ENCODE assay signal across 38 mouse cellular contexts in genomic region chr4:140817413-140817812, GRCm38 (mm10). TPM values are rescaled to one million over a fixed set of nuclear protein-coding genes. Genes with fewer than 3 reads are reported as not detected.
DNase-seq lines count a peak whose midpoint lies in the region; ATAC-seq and TF ChIP-seq lines count a peak whose summit lies in the region.
"Had no signal": no experiment of that assay in that cellular context is flagged by ENCODE, and none has a peak within 500 bp of the region (broad histone marks: within the 10 kb centered on the region; RNA-seq: fewer than 3 reads in every experiment).

No protein-coding gene starts in this region.

- H3K36me3 ChIP-seq in intestine, postnatal 0 days (ENCODE audit: control insufficient read depth, insufficient read depth) = no peaks in the 10 kb centered on the region
- no peaks in the 10 kb centered on the region for H3K36me3 ChIP-seq in intestine, embryonic 15.5 days
- no peaks in the 10 kb centered on the region for H3K36me3 ChIP-seq in midbrain, embryonic 11.5 days (ENCODE audit: control insufficient read depth, insufficient read depth, low read length)
- H3K36me3 ChIP-seq in midbrain, embryonic 14.5 days (ENCODE audit: control insufficient read depth, insufficient read depth, low read length) = no peaks in the 10 kb centered on the region
- peaks cover 0 to 9% of the 10 kb centered on the region in 2 experiments; a peak in 2 of 4 replicates for H3K36me3 ChIP-seq in MEL (ENCODE audit: control insufficient read depth in 1 of 2, insufficient read depth in 2 of 2, low read length in 2 of 2)
- no peaks in the 10 kb centered on the region for H3K36me3 ChIP-seq in liver, postnatal 0 days (replicated peaks; ENCODE audit: insufficient read depth, low read length)
- H3K36me3 ChIP-seq: embryonic facial prominence, embryonic 12.5 days; G1E; heart, embryonic 10.5 days; heart, embryonic 15.5 days; kidney, embryonic 15.5 days; limb, embryonic 12.5 days; liver, embryonic 15.5 days; lung, embryonic 15.5 days; midbrain, embryonic 13.5 days had no signal

- H3K4me3 ChIP-seq in intestine, postnatal 0 days (ENCODE audit: low read depth, low read length) = no peak overlapping the region
- no peak overlapping the region for H3K4me3 ChIP-seq in intestine, embryonic 15.5 days (replicated peaks)
- H3K4me3 ChIP-seq in midbrain, embryonic 11.5 days (ENCODE audit: low read depth, low read length) = no peak overlapping the region
- H3K4me3 ChIP-seq in midbrain, embryonic 14.5 days (replicated peaks; ENCODE audit: low read depth, low read length) = no peak overlapping the region
- no peak overlapping the region for H3K4me3 ChIP-seq in MEL (ENCODE audit: control insufficient read depth in 1 of 2, insufficient read depth in 1 of 2, low read depth in 2 of 2, low read length in 2 of 2)
- no peak overlapping the region for H3K4me3 ChIP-seq in liver, postnatal 0 days (ENCODE audit: low read depth, low read length)
- H3K4me3 ChIP-seq: embryonic facial prominence, embryonic 12.5 days; heart, embryonic 10.5 days; heart, embryonic 15.5 days; kidney, embryonic 15.5 days; layer of hippocampus, adult 2 months; left cerebral cortex, adult 2 months; limb, embryonic 12.5 days; liver, embryonic 15.5 days; lung, embryonic 15.5 days; midbrain, embryonic 13.5 days had no signal

- peak; percentile 53 for DNase-seq in midbrain, embryonic 11.5 days (ENCODE audit: low spot score, missing footprints)
- no peak for DNase-seq in midbrain, embryonic 14.5 days
- peak; percentile 59 for DNase-seq in MEL (ENCODE audit: low read depth, low spot score)
- DNase-seq in liver, postnatal 0 days = no peak
- DNase-seq: adrenal gland, postnatal 25 days; cerebellum, adult 18-20 months; cerebellum, postnatal 14 days; gastrocnemius, postnatal 25 days; heart, adult 11 months; kidney, adult 11 months; kidney, postnatal 36 days; lung, postnatal 4 days; thymus, postnatal 14 days had no signal

- peak; percentile 33 for TF ChIP-seq CTCF in intestine, postnatal 0 days (IDR thresholded peaks at IDR 0.05; ENCODE audit: low read depth)
- peak; percentile 19 to 59 (median 46); a peak in 5 of 6 replicates for TF ChIP-seq CTCF in MEL (IDR thresholded peaks at IDR 0.05 in 2 of 3, conservative IDR thresholded peaks at IDR 0.05 in 1 of 3; ENCODE audit: control insufficient read depth in 1 of 3, insufficient read depth in 1 of 3, low read depth in 2 of 3, low read length in 3 of 3, poor library complexity in 1 of 3, severe bottlenecking in 1 of 3)
- TF ChIP-seq CTCF in liver, postnatal 0 days (IDR thresholded peaks at IDR 0.05; ENCODE audit: low read depth) = peak; percentile 31

- no peak overlapping the region for H3K27ac ChIP-seq in intestine, postnatal 0 days (ENCODE audit: low read depth, low read length)
- no peak overlapping the region for H3K27ac ChIP-seq in intestine, embryonic 15.5 days
- H3K27ac ChIP-seq in midbrain, embryonic 11.5 days (ENCODE audit: low read depth, low read length) = no peak overlapping the region
- no peak overlapping the region for H3K27ac ChIP-seq in midbrain, embryonic 14.5 days (replicated peaks; ENCODE audit: low read depth, low read length)
- H3K27ac ChIP-seq in MEL (ENCODE audit: control insufficient read depth, low read depth, low read length) = no peak overlapping the region; the same call in 1 of the 2 replicates
- no peak overlapping the region for H3K27ac ChIP-seq in liver, postnatal 0 days (ENCODE audit: low read depth)
- H3K27ac ChIP-seq: embryonic facial prominence, embryonic 12.5 days; heart, embryonic 15.5 days; kidney, embryonic 15.5 days; layer of hippocampus, adult 2 months; left cerebral cortex, adult 2 months; limb, embryonic 12.5 days; liver, embryonic 15.5 days; lung, embryonic 15.5 days; midbrain, embryonic 13.5 days had no signal

- WGBS in intestine, postnatal 0 days = 95% methylated on average over 8 of the region's 8 CpGs
- WGBS in intestine, embryonic 15.5 days = 92% methylated on average over 8 of the region's 8 CpGs
- WGBS in midbrain, embryonic 11.5 days = 91% methylated on average over 8 of the region's 8 CpGs
- 92% methylated on average over 8 of the region's 8 CpGs for WGBS in midbrain, embryonic 14.5 days
- 91% methylated on average over 8 of the region's 8 CpGs for WGBS in liver, postnatal 0 days (ENCODE audit: insufficient replicate concordance)

- TF ChIP-seq EP300 in MEL (IDR thresholded peaks at IDR 0.05; ENCODE audit: low read depth in 1 of 2, low read length in 2 of 2) = no peak
- TF ChIP-seq EP300 in liver, postnatal 0 days (IDR thresholded peaks at IDR 0.05; ENCODE audit: low read depth) = no peak

- H3K79me2 ChIP-seq in MEL (ENCODE audit: control insufficient read depth, insufficient read depth, low read length, poor library complexity) = no peaks in the 10 kb centered on the region

- no peak for TF ChIP-seq POLR2A in MEL (IDR thresholded peaks at IDR 0.05; ENCODE audit: control insufficient read depth in 1 of 2, insufficient read depth in 1 of 2, low read depth in 1 of 2, low read length in 2 of 2, poor library complexity in 1 of 2)

- no peaks in the 10 kb centered on the region for H3K27me3 ChIP-seq in intestine, postnatal 0 days (replicated peaks; ENCODE audit: control insufficient read depth, insufficient read depth, low read length)
- no peaks in the 10 kb centered on the region for H3K27me3 ChIP-seq in intestine, embryonic 15.5 days (replicated peaks)
- no peaks in the 10 kb centered on the region; the same call in none of the 2 replicates for H3K27me3 ChIP-seq in midbrain, embryonic 11.5 days (ENCODE audit: control insufficient read depth, insufficient read depth, low read length)
- H3K27me3 ChIP-seq in midbrain, embryonic 14.5 days (ENCODE audit: control insufficient read depth, insufficient read depth, low read length) = no peaks in the 10 kb centered on the region
- H3K27me3 ChIP-seq in MEL (ENCODE audit: control insufficient read depth in 1 of 2, insufficient read depth in 2 of 2, low read length in 2 of 2) = no peaks in the 10 kb centered on the region
- 0 out of 2 replicates have a peak, but pooled peaks cover 3% of the 10 kb centered on the region for H3K27me3 ChIP-seq in liver, postnatal 0 days (ENCODE audit: insufficient read depth, low read length)
- H3K27me3 ChIP-seq: embryonic facial prominence, embryonic 12.5 days; heart, embryonic 15.5 days; kidney, embryonic 15.5 days; limb, embryonic 12.5 days; lung, embryonic 15.5 days had no signal

- H3K4me2 ChIP-seq in intestine, postnatal 0 days (replicated peaks; ENCODE audit: low read depth) = no peak overlapping the region
- no peak overlapping the region for H3K4me2 ChIP-seq in intestine, embryonic 15.5 days (replicated peaks)
- H3K4me2 ChIP-seq in midbrain, embryonic 11.5 days = no peak overlapping the region
- no peak overlapping the region for H3K4me2 ChIP-seq in midbrain, embryonic 14.5 days (ENCODE audit: low read length)
- H3K4me2 ChIP-seq in liver, postnatal 0 days (ENCODE audit: low read depth, low read length) = no peak overlapping the region
- H3K4me2 ChIP-seq: embryonic facial prominence, embryonic 12.5 days; heart, embryonic 15.5 days; kidney, embryonic 15.5 days; limb, embryonic 12.5 days; lung, embryonic 15.5 days; midbrain, embryonic 13.5 days had no signal

- H3K4me1 ChIP-seq in intestine, postnatal 0 days (replicated peaks; ENCODE audit: control insufficient read depth, insufficient read depth, low read length) = peaks cover 12% of the 10 kb centered on the region
- peaks cover 26% of the 10 kb centered on the region for H3K4me1 ChIP-seq in intestine, embryonic 15.5 days (replicated peaks)
- 0 out of 2 replicates have a peak, but pooled peaks cover 3% of the 10 kb centered on the region for H3K4me1 ChIP-seq in midbrain, embryonic 11.5 days (ENCODE audit: control insufficient read depth, insufficient read depth, low read length)
- H3K4me1 ChIP-seq in midbrain, embryonic 14.5 days (ENCODE audit: control insufficient read depth, insufficient read depth, low read length) = 0 out of 2 replicates have a peak, but pooled peaks cover 5% of the 10 kb centered on the region
- peaks cover 0 to 28% of the 10 kb centered on the region in 2 experiments; a peak in 3 of 4 replicates for H3K4me1 ChIP-seq in MEL (ENCODE audit: control insufficient read depth in 1 of 2, insufficient read depth in 2 of 2, low read length in 2 of 2)
- H3K4me1 ChIP-seq in liver, postnatal 0 days (ENCODE audit: insufficient read depth) = peaks cover 36% of the 10 kb centered on the region

- H3K9me3 ChIP-seq in intestine, postnatal 0 days (ENCODE audit: control insufficient read depth) = no peaks in the 10 kb centered on the region
- H3K9me3 ChIP-seq in intestine, embryonic 15.5 days = no peaks in the 10 kb centered on the region
- no peaks in the 10 kb centered on the region for H3K9me3 ChIP-seq in midbrain, embryonic 11.5 days (ENCODE audit: control insufficient read depth, low read length)
- H3K9me3 ChIP-seq in midbrain, embryonic 14.5 days (ENCODE audit: control insufficient read depth, low read length) = no peaks in the 10 kb centered on the region
- no peaks in the 10 kb centered on the region for H3K9me3 ChIP-seq in MEL (replicated peaks; ENCODE audit: insufficient read depth, low read length)
- H3K9me3 ChIP-seq in liver, postnatal 0 days (ENCODE audit: low read length) = no peaks in the 10 kb centered on the region
- H3K9me3 ChIP-seq: G1E; heart, embryonic 15.5 days; kidney, embryonic 15.5 days; liver, embryonic 15.5 days; lung, embryonic 15.5 days; megakaryocyte, embryonic 14.5 days; midbrain, embryonic 13.5 days had no signal

- TF ChIP-seq RAD21 in MEL (IDR thresholded peaks at IDR 0.05; ENCODE audit: low read depth, low read length) = peak; percentile 35

- no peak overlapping the region for H3K9ac ChIP-seq in intestine, postnatal 0 days (ENCODE audit: low read depth, low read length)
- H3K9ac ChIP-seq in intestine, embryonic 15.5 days = no peak overlapping the region
- no peak overlapping the region for H3K9ac ChIP-seq in midbrain, embryonic 11.5 days (ENCODE audit: low read length)
- H3K9ac ChIP-seq in midbrain, embryonic 14.5 days (replicated peaks; ENCODE audit: low read length) = no peak overlapping the region
- H3K9ac ChIP-seq in MEL (ENCODE audit: control insufficient read depth, low read depth, low read length, poor library complexity, severe bottlenecking) = peak overlapping the region; percentile 13; the same call in 1 of the 2 replicates
- H3K9ac ChIP-seq in liver, postnatal 0 days (replicated peaks) = no peak overlapping the region
- H3K9ac ChIP-seq: embryonic facial prominence, embryonic 12.5 days; heart, embryonic 15.5 days; kidney, embryonic 15.5 days; limb, embryonic 12.5 days; liver, embryonic 15.5 days; lung, embryonic 15.5 days; midbrain, embryonic 13.5 days had no signal

- ATAC-seq in intestine, postnatal 0 days = no peak
- no peak for ATAC-seq in intestine, embryonic 15.5 days
- no peak for ATAC-seq in midbrain, embryonic 11.5 days (ENCODE audit: low FRiP score)
- no peak for ATAC-seq in midbrain, embryonic 14.5 days (ENCODE audit: low FRiP score, low TSS enrichment)
- no peak for ATAC-seq in liver, postnatal 0 days
- ATAC-seq in activated CD4-positive, CD25-positive, alpha-beta regulatory T cell, adult 4 months = no peak
- ATAC-seq in inflammation-experienced regulatory T-cells, adult 6 months = no peak
- ATAC-seq: forebrain, embryonic 14.5 days; hindbrain, embryonic 16.5 days; midbrain, embryonic 13.5 days had no signal

RNA-seq across cellular contexts. Expression of gene Padi3, which starts 7.0 kb away (rescaled TPM):
- 0.83 and 0.85 TPM in 2 replicates for polyA plus RNA-seq in intestine, postnatal 0 days (2015; fragmentation: Nextera tagmentation; extraction: Ambion mirVana)
- polyA plus RNA-seq in intestine, embryonic 15.5 days (2015; fragmentation: Nextera tagmentation; extraction: Ambion mirVana) = 0.40 and 0.42 TPM in 2 replicates
- 0.06 TPM in 1 of 2 replicates, not detected in the other for polyA plus RNA-seq in midbrain, embryonic 11.5 days (2014; fragmentation: Nextera tagmentation; extraction: Ambion mirVana)
- not detected in 2 replicates for polyA plus RNA-seq in midbrain, embryonic 14.5 days (2014; fragmentation: Nextera tagmentation; extraction: Ambion mirVana)
- total RNA-seq in MEL (2012; rRNA removed) = 75.9 and 106 TPM in 2 replicates
- polyA plus RNA-seq in MEL (2012; ENCODE audit: insufficient read depth in 1 of 2, insufficient read length in 2 of 2, low read depth in 1 of 2, low replicate concordance in 2 of 2, missing spikeins in 1 of 2) = 10 to 100 TPM in 1 of 2 experiments, not detected in 1; 73.1 TPM
- 0.06 and 0.11 TPM in 2 replicates for polyA plus RNA-seq in liver, postnatal 0 days (2015; fragmentation: Nextera tagmentation; extraction: Ambion mirVana)
- under 1 TPM in 1 of 2 experiments, not detected in 1; 0.15 TPM for polyA plus RNA-seq in activated CD4-positive, CD25-positive, alpha-beta regulatory T cell, adult 4 months (2017; shearing (Covaris generic))
- polyA plus RNA-seq in inflammation-experienced regulatory T-cells, adult 6 months (2017; shearing (Covaris generic)) = not detected
- total RNA-seq: adrenal gland, adult 18-20 months; adrenal gland, postnatal 25 days; layer of hippocampus, adult 2 months; layer of hippocampus, postnatal 14 days; left cerebral cortex, adult 2 months; left cerebral cortex, postnatal 25 days; neutrophil, adult 5-6 weeks had no signal
- polyA plus RNA-seq: forebrain, embryonic 14.5 days; hindbrain, embryonic 11.5 days; neural tube, embryonic 11.5 days had no signal

RNA-seq across cellular contexts. Expression of gene Padi1, which starts 28.2 kb away (rescaled TPM):
- polyA plus RNA-seq in intestine, postnatal 0 days (2015; fragmentation: Nextera tagmentation; extraction: Ambion mirVana) = 0.37 and 0.47 TPM in 2 replicates
- polyA plus RNA-seq in intestine, embryonic 15.5 days (2015; fragmentation: Nextera tagmentation; extraction: Ambion mirVana) = 0.19 and 0.32 TPM in 2 replicates
- polyA plus RNA-seq in midbrain, embryonic 11.5 days (2014; fragmentation: Nextera tagmentation; extraction: Ambion mirVana) = 0.04 and 0.07 TPM in 2 replicates
- polyA plus RNA-seq in midbrain, embryonic 14.5 days (2014; fragmentation: Nextera tagmentation; extraction: Ambion mirVana) = 0.12 TPM in 1 of 2 replicates, not detected in the other
- 0.26 and 0.31 TPM in 2 replicates for total RNA-seq in MEL (2012; rRNA removed)
- polyA plus RNA-seq in MEL (2012; ENCODE audit: insufficient read depth in 1 of 2, insufficient read length in 2 of 2, low read depth in 1 of 2, low replicate concordance in 2 of 2, missing spikeins in 1 of 2) = under 1 TPM in 1 of 2 experiments, not detected in 1; 0.40 TPM
- 0.02 TPM in 1 of 2 replicates, not detected in the other for polyA plus RNA-seq in liver, postnatal 0 days (2015; fragmentation: Nextera tagmentation; extraction: Ambion mirVana)
- polyA plus RNA-seq in activated CD4-positive, CD25-positive, alpha-beta regulatory T cell, adult 4 months (2017; shearing (Covaris generic)) = under 1 TPM; 0.20 to 0.29 TPM
- under 1 TPM in 2 of 3 experiments, not detected in 1; 0.28 to 0.36 TPM for polyA plus RNA-seq in inflammation-experienced regulatory T-cells, adult 6 months (2017; shearing (Covaris generic))
- total RNA-seq: adrenal gland, adult 18-20 months; adrenal gland, postnatal 25 days; heart, postnatal 25 days; layer of hippocampus, adult 2 months; layer of hippocampus, postnatal 14 days; left cerebral cortex, postnatal 25 days had no signal
- polyA plus RNA-seq: forebrain, embryonic 14.5 days; hindbrain, embryonic 16.5 days; midbrain, embryonic 13.5 days; neural tube, embryonic 11.5 days had no signal

RNA-seq across cellular contexts. Expression of gene Padi4, which starts 43.4 kb away (rescaled TPM):
- 5.4 and 5.5 TPM in 2 replicates for polyA plus RNA-seq in intestine, postnatal 0 days (2015; fragmentation: Nextera tagmentation; extraction: Ambion mirVana)
- 2.3 and 2.7 TPM in 2 replicates for polyA plus RNA-seq in intestine, embryonic 15.5 days (2015; fragmentation: Nextera tagmentation; extraction: Ambion mirVana)
- 0.26 and 0.27 TPM in 2 replicates for polyA plus RNA-seq in midbrain, embryonic 11.5 days (2014; fragmentation: Nextera tagmentation; extraction: Ambion mirVana)
- polyA plus RNA-seq in midbrain, embryonic 14.5 days (2014; fragmentation: Nextera tagmentation; extraction: Ambion mirVana) = 0.12 and 0.18 TPM in 2 replicates
- total RNA-seq in MEL (2012; rRNA removed) = not detected in 2 replicates
- not detected for polyA plus RNA-seq in MEL (2012; ENCODE audit: insufficient read depth in 1 of 2, insufficient read length in 2 of 2, low read depth in 1 of 2, low replicate concordance in 2 of 2, missing spikeins in 1 of 2)
- polyA plus RNA-seq in liver, postnatal 0 days (2015; fragmentation: Nextera tagmentation; extraction: Ambion mirVana) = 3.6 and 4.5 TPM in 2 replicates
- polyA plus RNA-seq in activated CD4-positive, CD25-positive, alpha-beta regulatory T cell, adult 4 months (2017; shearing (Covaris generic)) = under 1 TPM in 1 of 2 experiments, not detected in 1; 0.56 TPM
- 1 to 10 TPM in 1 of 3 experiments, under 1 TPM in 2; 0.82 to 3.4 (median 0.96) TPM for polyA plus RNA-seq in inflammation-experienced regulatory T-cells, adult 6 months (2017; shearing (Covaris generic))
- total RNA-seq: G1E; layer of hippocampus, adult 2 months; layer of hippocampus, postnatal 14 days; left cerebral cortex, postnatal 25 days had no signal
- polyA plus RNA-seq: embryonic facial prominence, embryonic 12.5 days; forebrain, embryonic 14.5 days; limb, embryonic 12.5 days had no signal

Comparison
In these comparisons a context has a peak if more than half of its experiments do, and no peak if none do; other contexts are left out.
1. DNase-seq: peak in midbrain, embryonic 11.5 days (single experiment) and MEL (single experiment); none in midbrain, embryonic 14.5 days (single experiment) and liver, postnatal 0 days (single experiment).
2. Peak in every context shown above with its lines, with median percentiles within 50 percentile points of each other: CTCF ChIP-seq.